Mouse (Mus musculus): ENCODE data around the gene Dpysl4.

DNA sequence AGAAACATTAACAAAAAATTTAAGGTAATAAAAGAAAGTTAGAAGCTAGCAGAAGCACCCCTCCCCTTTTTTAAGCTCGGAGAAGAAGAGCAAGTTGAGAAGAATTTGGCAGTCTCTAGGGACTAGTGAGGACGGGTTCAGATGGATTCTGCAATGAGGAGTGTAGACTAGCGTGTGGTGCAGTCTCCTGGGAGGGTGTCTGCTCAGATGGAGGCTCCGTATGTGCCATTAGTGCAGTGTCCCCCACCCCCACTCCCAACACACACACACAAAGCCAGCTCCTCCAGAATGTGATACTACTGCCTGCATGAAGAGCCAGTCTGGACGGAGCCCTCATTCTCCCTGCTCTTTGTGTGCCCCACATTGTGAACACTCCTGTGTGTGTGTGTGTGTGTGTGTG, 4.6 kb upstream of the Dpysl4 start:
- no peak for TF ChIP-seq POLR2A (IDR thresholded peaks at IDR 0.05; ENCODE audit: low read depth, low read length)
- no peak for TF ChIP-seq CTCF (conservative IDR thresholded peaks at IDR 0.05; ENCODE audit: insufficient read depth, insufficient read length, low read depth, low read length)
